21 mouse cellular contexts compared by ENCODE assay signal in genomic region chr9:20443183-20443783, GRCm38 (mm10). TPM values are rescaled to one million over a fixed set of nuclear protein-coding genes. Genes with fewer than 3 reads are reported as not detected.
DNase-seq lines count a peak whose midpoint lies in the region; ATAC-seq and TF ChIP-seq lines count a peak whose summit lies in the region.
"Had no signal": no experiment of that assay in that cellular context is flagged by ENCODE, and none has a peak within 500 bp of the region (broad histone marks: within the 10 kb centered on the region; RNA-seq: fewer than 3 reads in every experiment).

No protein-coding gene starts in this region.

- WGBS in liver, postnatal 0 days (ENCODE audit: insufficient replicate concordance), result 74% methylated on average over 4 of the region's 4 CpGs

- H3K9ac ChIP-seq in liver, postnatal 0 days (replicated peaks), result no peak overlapping the region
- H3K9ac ChIP-seq: embryonic facial prominence, embryonic 13.5 days; forebrain, embryonic 12.5 days had no signal

- no peak overlapping the region for H3K4me3 ChIP-seq in liver, postnatal 0 days (ENCODE audit: low read depth, low read length)
- H3K4me3 ChIP-seq: embryonic facial prominence, embryonic 13.5 days; forebrain, embryonic 12.5 days; heart, embryonic 10.5 days had no signal

- no peak for TF ChIP-seq EP300 in liver, postnatal 0 days (IDR thresholded peaks at IDR 0.05; ENCODE audit: low read depth)

- peaks cover 3% of the 10 kb centered on the region; the same call in 1 of the 2 replicates for H3K9me3 ChIP-seq in liver, postnatal 0 days (ENCODE audit: low read length)

- no peak overlapping the region for H3K27ac ChIP-seq in liver, postnatal 0 days (ENCODE audit: low read depth)
- H3K27ac ChIP-seq: embryonic facial prominence, embryonic 13.5 days; forebrain, embryonic 12.5 days; heart, embryonic 10.5 days had no signal

- peak; percentile 51; the same call in 1 of the 2 replicates for ATAC-seq in liver, postnatal 0 days
- ATAC-seq: forebrain, embryonic 16.5 days had no signal

- DNase-seq in kidney, adult 8-10 months, result peak; percentile 45 to 69
- no peak for DNase-seq in kidney, postnatal 4 days
- DNase-seq in liver, postnatal 0 days, result no peak
- DNase-seq in liver (no peak), R1 (ENCODE audit: low read depth, low spot score) (peak; percentile 75)
- peak; percentile 32 to 76 for DNase-seq in kidney, postnatal 36 days
- DNase-seq in spleen, postnatal 4 days (ENCODE audit: low spot score in 2 of 2), result no peak
- DNase-seq in left cerebral cortex, adult 8-10 months (ENCODE audit: low spot score in 2 of 2), result no peak
- DNase-seq: adrenal gland, adult 2 months; adrenal gland, postnatal 25 days; cerebellum, adult 18-20 months; cerebellum, adult 9-11 months; cerebellum, postnatal 36 days; gastrocnemius, postnatal 10 days; heart, adult 18-20 months; heart, postnatal 10 days; heart, postnatal 4 days had no signal

- no peak overlapping the region for H3K4me2 ChIP-seq in liver, postnatal 0 days (ENCODE audit: low read depth, low read length)
- H3K4me2 ChIP-seq: embryonic facial prominence, embryonic 13.5 days; forebrain, embryonic 12.5 days had no signal

- TF ChIP-seq CTCF in liver, postnatal 0 days (IDR thresholded peaks at IDR 0.05; ENCODE audit: low read depth), result no peak

- H3K27me3 ChIP-seq in liver, postnatal 0 days (ENCODE audit: insufficient read depth, low read length), result no peaks in the 10 kb centered on the region
- H3K27me3 ChIP-seq: embryonic facial prominence, embryonic 13.5 days; forebrain, embryonic 12.5 days had no signal

- peaks cover 58% of the 10 kb centered on the region for H3K36me3 ChIP-seq in liver, postnatal 0 days (replicated peaks; ENCODE audit: insufficient read depth, low read length)

- H3K4me1 ChIP-seq in liver, postnatal 0 days (ENCODE audit: insufficient read depth), result peaks cover 4% of the 10 kb centered on the region; the same call in 1 of the 2 replicates
- H3K4me1 ChIP-seq: embryonic facial prominence, embryonic 13.5 days; forebrain, embryonic 12.5 days; heart, embryonic 10.5 days had no signal

RNA-seq across cellular contexts. Expression of gene Zfp26, which starts 16.7 kb away (rescaled TPM):
- polyA plus RNA-seq in liver, postnatal 0 days (2015; fragmentation: Nextera tagmentation; extraction: Ambion mirVana), result 2.8 and 3.3 TPM in 2 replicates
- 10 to 100 TPM; 25.2 to 30.1 (median 26.4) TPM for total RNA-seq in left cerebral cortex, adult 8-10 months (2022)

RNA-seq across cellular contexts. Expression of gene Zfp426, which starts 49.3 kb away (rescaled TPM):
- polyA plus RNA-seq in liver, postnatal 0 days (2015; fragmentation: Nextera tagmentation; extraction: Ambion mirVana), result 4.5 and 4.8 TPM in 2 replicates
- total RNA-seq in left cerebral cortex, adult 8-10 months (2022), result 10 to 100 TPM; 24.8 to 29.0 (median 24.8) TPM

RNA-seq across cellular contexts. Expression of gene Zfp560, which starts 58.3 kb away (rescaled TPM):
- 17.3 and 17.5 TPM in 2 replicates for polyA plus RNA-seq in liver, postnatal 0 days (2015; fragmentation: Nextera tagmentation; extraction: Ambion mirVana)
- 10 to 100 TPM; 10.6 to 13.9 (median 10.8) TPM for total RNA-seq in left cerebral cortex, adult 8-10 months (2022)

Comparison
In these comparisons a context has a peak if more than half of its experiments do, and no peak if none do; other contexts are left out.
1. DNase-seq: peak in kidney, adult 8-10 months (2 of 2), R1 (single experiment) and kidney, postnatal 36 days (2 of 2); none in kidney, postnatal 4 days (0 of 2), liver, postnatal 0 days (single experiment), liver (single experiment), spleen, postnatal 4 days (0 of 2) and left cerebral cortex, adult 8-10 months (0 of 2).